8 mouse cellular contexts compared by ENCODE assay signal in genomic region chr5:109558123-109558403, GRCm38 (mm10). TPM values are rescaled to one million over a fixed set of nuclear protein-coding genes. Genes with fewer than 3 reads are reported as not detected.
DNase-seq lines count a peak whose midpoint lies in the region; ATAC-seq and TF ChIP-seq lines count a peak whose summit lies in the region.

No protein-coding gene starts in this region.

- peak overlapping the region; percentile 92 for H3K27ac ChIP-seq in heart, embryonic 12.5 days (ENCODE audit: poor library complexity, severe bottlenecking)
- H3K27ac ChIP-seq in ES-Bruce4 (ENCODE audit: insufficient read depth, low read length), result peak overlapping the region; percentile 98
- peak overlapping the region; percentile 99 for H3K27ac ChIP-seq in forebrain, embryonic 16.5 days (ENCODE audit: low read length)
- H3K27ac ChIP-seq in liver, postnatal 0 days (ENCODE audit: low read depth), result peak overlapping the region; percentile 97

- peaks cover 41% of the 10 kb centered on the region for H3K9me3 ChIP-seq in heart, embryonic 12.5 days (replicated peaks)
- H3K9me3 ChIP-seq in ES-Bruce4 (replicated peaks; ENCODE audit: control insufficient read depth, insufficient read depth, low read length, poor library complexity, severe bottlenecking), result no peaks in the 10 kb centered on the region
- peaks cover 27% of the 10 kb centered on the region for H3K9me3 ChIP-seq in forebrain, embryonic 16.5 days (ENCODE audit: control insufficient read depth, low read length)
- H3K9me3 ChIP-seq in liver, postnatal 0 days (ENCODE audit: low read length), result peaks cover 31% of the 10 kb centered on the region

- no peak for DNase-seq in heart, adult 11 months
- DNase-seq in liver, postnatal 0 days, result no peak
- no peak for DNase-seq in layer of hippocampus, postnatal 25 days (ENCODE audit: extremely low spot score in 1 of 2, low spot score in 1 of 2)
- DNase-seq in adrenal gland, postnatal 36 days, result no peak
- DNase-seq in cerebellum, adult 9-11 months, result no peak

- no peaks in the 10 kb centered on the region for H3K4me1 ChIP-seq in heart, embryonic 12.5 days (replicated peaks)
- no peaks in the 10 kb centered on the region for H3K4me1 ChIP-seq in ES-Bruce4 (ENCODE audit: control insufficient read depth, insufficient read depth, low read length)
- no peaks in the 10 kb centered on the region for H3K4me1 ChIP-seq in forebrain, embryonic 16.5 days (replicated peaks; ENCODE audit: control insufficient read depth, insufficient read depth, low read length)
- H3K4me1 ChIP-seq in liver, postnatal 0 days (ENCODE audit: insufficient read depth), result no peaks in the 10 kb centered on the region; the same call in 1 of the 2 replicates

- TF ChIP-seq POLR2A in ES-Bruce4 (IDR thresholded peaks at IDR 0.05; ENCODE audit: insufficient read depth, low read length), result no peak

- TF ChIP-seq CTCF in ES-Bruce4 (IDR thresholded peaks at IDR 0.05; ENCODE audit: low read depth, low read length), result no peak
- TF ChIP-seq CTCF in liver, postnatal 0 days (IDR thresholded peaks at IDR 0.05; ENCODE audit: low read depth), result no peak

- peaks cover 25% of the 10 kb centered on the region for H3K36me3 ChIP-seq in heart, embryonic 12.5 days
- H3K36me3 ChIP-seq in ES-Bruce4 (ENCODE audit: control insufficient read depth, insufficient read depth, low read length, poor library complexity, severe bottlenecking), result no peaks in the 10 kb centered on the region
- peaks cover 11% of the 10 kb centered on the region; the same call in 1 of the 2 replicates for H3K36me3 ChIP-seq in forebrain, embryonic 16.5 days (ENCODE audit: control insufficient read depth, insufficient read depth)
- H3K36me3 ChIP-seq in liver, postnatal 0 days (replicated peaks; ENCODE audit: insufficient read depth, low read length), result peaks cover 4% of the 10 kb centered on the region; the same call in 1 of the 2 replicates

- TF ChIP-seq EP300 in ES-Bruce4 (IDR thresholded peaks at IDR 0.05; ENCODE audit: insufficient read depth, low read depth, low read length), result no peak
- TF ChIP-seq EP300 in liver, postnatal 0 days (IDR thresholded peaks at IDR 0.05; ENCODE audit: low read depth), result no peak

- peak; percentile 3; the same call in 1 of the 2 replicates for ATAC-seq in heart, embryonic 12.5 days (ENCODE audit: insufficient number of reproducible peaks, low FRiP score)
- no peak; the same call in 1 of the 2 replicates for ATAC-seq in forebrain, embryonic 16.5 days
- ATAC-seq in liver, postnatal 0 days, result no peak; the same call in 1 of the 2 replicates

- H3K27me3 ChIP-seq in heart, embryonic 12.5 days (replicated peaks), result no peaks in the 10 kb centered on the region
- no peaks in the 10 kb centered on the region for H3K27me3 ChIP-seq in ES-Bruce4 (ENCODE audit: control insufficient read depth, insufficient read depth, low read length, poor library complexity, severe bottlenecking)
- no peaks in the 10 kb centered on the region for H3K27me3 ChIP-seq in forebrain, embryonic 16.5 days (replicated peaks; ENCODE audit: control insufficient read depth, insufficient read depth, low read length)
- no peaks in the 10 kb centered on the region for H3K27me3 ChIP-seq in liver, postnatal 0 days (ENCODE audit: insufficient read depth, low read length)

- under 1% methylated on average over 9 of the region's 9 CpGs for WGBS in heart, embryonic 12.5 days
- WGBS in forebrain, embryonic 16.5 days, result under 1% methylated on average over 9 of the region's 9 CpGs
- under 1% methylated on average over 9 of the region's 9 CpGs for WGBS in liver, postnatal 0 days (ENCODE audit: insufficient replicate concordance)

- H3K4me3 ChIP-seq in heart, embryonic 12.5 days, result peak overlapping the region; percentile 70
- peak overlapping the region; percentile 50 for H3K4me3 ChIP-seq in ES-Bruce4 (ENCODE audit: low read depth, low read length)
- peak overlapping the region; percentile 81 for H3K4me3 ChIP-seq in forebrain, embryonic 16.5 days (replicated peaks; ENCODE audit: low read length)
- H3K4me3 ChIP-seq in liver, postnatal 0 days (ENCODE audit: low read depth, low read length), result peak overlapping the region; percentile 70

- no peak overlapping the region for H3K9ac ChIP-seq in heart, embryonic 12.5 days
- peak overlapping the region; percentile 61 for H3K9ac ChIP-seq in ES-Bruce4 (ENCODE audit: low read depth, poor library complexity, severe bottlenecking)
- H3K9ac ChIP-seq in forebrain, embryonic 16.5 days (replicated peaks; ENCODE audit: low read depth, low read length), result peak overlapping the region; percentile 53
- no peak overlapping the region for H3K9ac ChIP-seq in liver, postnatal 0 days (replicated peaks)

- H3K4me2 ChIP-seq in heart, embryonic 12.5 days, result peak overlapping the region; percentile 75
- peak overlapping the region; percentile 51 for H3K4me2 ChIP-seq in forebrain, embryonic 16.5 days (ENCODE audit: low read length)
- H3K4me2 ChIP-seq in liver, postnatal 0 days (ENCODE audit: low read depth, low read length), result peak overlapping the region; percentile 81

RNA-seq across cellular contexts. Expression of gene Crlf2, which starts 0.7 kb away (rescaled TPM):
- polyA plus RNA-seq in heart, embryonic 12.5 days (2016; fragmentation: Nextera tagmentation; extraction: Ambion mirVana), result 9.1 TPM in 2 replicates
- polyA plus RNA-seq in ES-Bruce4 (2011; ENCODE audit: insufficient read depth, insufficient read length, low read depth, missing spikeins), result 9.4 and 15.6 TPM in 2 replicates
- polyA plus RNA-seq in forebrain, embryonic 16.5 days (2015; fragmentation: Nextera tagmentation; extraction: Ambion mirVana), result 10.9 and 11.4 TPM in 2 replicates
- 8.9 and 10.2 TPM in 2 replicates for polyA plus RNA-seq in liver, postnatal 0 days (2015; fragmentation: Nextera tagmentation; extraction: Ambion mirVana)
- total RNA-seq in layer of hippocampus, postnatal 25 days (2021), result 10 to 100 TPM; 29.1 to 31.3 TPM
- total RNA-seq in adrenal gland, postnatal 36 days (2021), result 10 to 100 TPM; 34.5 to 41.9 TPM

Comparison
In these comparisons a context has a peak if more than half of its experiments do, and no peak if none do; other contexts are left out.
1. H3K9ac ChIP-seq: peak in ES-Bruce4 (single experiment) and forebrain, embryonic 16.5 days (single experiment); none in heart, embryonic 12.5 days (single experiment) and liver, postnatal 0 days (single experiment).
2. Peak in every context shown above with its lines, with median percentiles within 50 percentile points of each other: H3K27ac ChIP-seq, H3K4me2 ChIP-seq and H3K4me3 ChIP-seq.